Mouse (Mus musculus): ENCODE measurements around the gene Drd4. TPM values are rescaled to one million over a fixed set of nuclear protein-coding genes. Genes with fewer than 3 reads are reported as not detected.

The Drd4 gene
- polyA plus RNA-seq, 1 experiment from 2014 or later: 0.96 TPM

DNA sequence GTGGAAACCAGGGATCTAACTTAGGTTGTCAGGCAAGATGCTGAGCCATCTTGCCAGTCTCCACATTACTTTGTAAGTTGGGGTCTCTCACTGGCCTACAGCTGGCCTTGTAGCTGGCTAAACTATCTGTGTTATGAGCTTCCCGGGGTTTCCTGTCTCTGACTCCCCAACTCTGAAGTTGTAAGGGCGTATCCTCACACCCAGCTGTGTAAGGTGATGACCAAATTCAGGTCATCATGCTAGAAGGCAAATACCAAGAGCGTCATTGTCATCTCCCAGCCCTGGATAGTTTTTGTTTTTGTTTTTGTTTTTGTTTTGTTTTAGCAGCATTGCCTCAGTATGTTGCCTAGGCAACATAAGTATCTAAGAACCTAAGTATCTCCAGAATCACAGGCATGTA is 21.2 kb upstream of the Drd4 start:
- Histone ChIP-seq H3K4me2 (no peak overlapping the region), H3K4me3 (no peak overlapping the region), H3K9me3 (no peaks in the 10 kb centered on the region), H3K9ac (no peak overlapping the region), H3K36me3 (replicated peaks) (no peaks in the 10 kb centered on the region), H3K27me3 (replicated peaks) (no peaks in the 10 kb centered on the region), H3K27ac (no peak overlapping the region), H3K4me1 (peaks cover 5% of the 10 kb centered on the region; the same call in 1 of the 2 replicates)
- WGBS: 87% methylated on average over 3 of the region's 3 CpGs
- no peak for ATAC-seq (replicated peaks)

DNA sequence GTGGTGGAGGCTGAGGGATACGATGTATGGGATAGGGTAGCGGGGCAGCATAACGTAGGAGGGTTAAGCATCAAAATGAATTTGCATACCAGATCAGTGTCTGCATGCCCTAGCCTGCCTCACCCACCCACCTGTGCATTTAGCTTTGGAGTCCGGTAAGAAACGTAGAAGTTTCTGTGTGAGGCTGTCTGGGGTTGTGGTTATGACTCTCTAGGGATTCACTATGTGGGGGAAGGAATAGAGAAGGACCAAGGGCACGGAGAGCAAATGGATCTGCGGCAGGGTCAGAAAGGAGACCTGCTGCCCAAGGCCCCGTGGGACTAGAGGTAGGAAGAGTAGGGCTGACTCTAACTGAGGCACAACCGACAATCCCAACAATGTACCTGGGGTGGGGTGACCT is 16.4 kb upstream of the Drd4 start:
- Histone ChIP-seq H3K27me3 (replicated peaks) (no peaks in the 10 kb centered on the region), H3K4me1 (no peaks in the 10 kb centered on the region), H3K27ac (no peak overlapping the region), H3K4me2 (no peak overlapping the region), H3K4me3 (no peak overlapping the region), H3K9me3 (no peaks in the 10 kb centered on the region), H3K9ac (no peak overlapping the region), H3K36me3 (replicated peaks) (no peaks in the 10 kb centered on the region)
- WGBS: 89% methylated on average over 9 of the region's 9 CpGs
- no peak for ATAC-seq (replicated peaks)

DNA sequence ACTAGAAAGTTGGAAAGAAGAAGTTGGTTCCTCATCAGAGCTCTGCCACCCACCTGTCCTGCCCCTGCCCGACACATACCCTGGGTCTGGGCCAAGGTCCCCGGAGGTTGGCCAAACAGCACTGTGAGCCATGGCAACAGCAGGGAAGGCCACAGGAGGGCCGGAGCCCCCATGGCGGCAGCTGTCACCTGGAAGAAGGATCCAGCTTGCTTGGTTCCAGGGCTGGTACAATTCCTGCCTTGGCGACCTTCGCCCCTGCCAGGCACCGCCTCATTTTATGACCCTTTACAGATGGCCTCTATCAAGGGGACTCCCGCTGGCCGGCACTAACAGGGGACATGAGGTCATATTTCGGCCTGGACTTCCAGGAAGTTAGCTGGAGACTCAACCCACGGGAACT is 15.3 kb upstream of the Drd4 start, which contains the start of gene Cdhr5:
Cdhr5 (minus strand) TSS at position 241 of the 400 bp plus-strand sequence.
- Histone ChIP-seq H3K27me3 (replicated peaks) (no peaks in the 10 kb centered on the region), H3K36me3 (replicated peaks) (no peaks in the 10 kb centered on the region), H3K9me3 (no peaks in the 10 kb centered on the region), H3K4me2 (no peak within 1 kb of the TSS), H3K4me3 (no peak within 1 kb of the TSS), H3K27ac (no peak within 1 kb of the TSS), H3K9ac (no peak within 1 kb of the TSS), H3K4me1 (no peaks in the 10 kb centered on the region)
- WGBS: 88% methylated on average over 11 of the region's 11 CpGs
- ATAC-seq (replicated peaks): no peak

DNA sequence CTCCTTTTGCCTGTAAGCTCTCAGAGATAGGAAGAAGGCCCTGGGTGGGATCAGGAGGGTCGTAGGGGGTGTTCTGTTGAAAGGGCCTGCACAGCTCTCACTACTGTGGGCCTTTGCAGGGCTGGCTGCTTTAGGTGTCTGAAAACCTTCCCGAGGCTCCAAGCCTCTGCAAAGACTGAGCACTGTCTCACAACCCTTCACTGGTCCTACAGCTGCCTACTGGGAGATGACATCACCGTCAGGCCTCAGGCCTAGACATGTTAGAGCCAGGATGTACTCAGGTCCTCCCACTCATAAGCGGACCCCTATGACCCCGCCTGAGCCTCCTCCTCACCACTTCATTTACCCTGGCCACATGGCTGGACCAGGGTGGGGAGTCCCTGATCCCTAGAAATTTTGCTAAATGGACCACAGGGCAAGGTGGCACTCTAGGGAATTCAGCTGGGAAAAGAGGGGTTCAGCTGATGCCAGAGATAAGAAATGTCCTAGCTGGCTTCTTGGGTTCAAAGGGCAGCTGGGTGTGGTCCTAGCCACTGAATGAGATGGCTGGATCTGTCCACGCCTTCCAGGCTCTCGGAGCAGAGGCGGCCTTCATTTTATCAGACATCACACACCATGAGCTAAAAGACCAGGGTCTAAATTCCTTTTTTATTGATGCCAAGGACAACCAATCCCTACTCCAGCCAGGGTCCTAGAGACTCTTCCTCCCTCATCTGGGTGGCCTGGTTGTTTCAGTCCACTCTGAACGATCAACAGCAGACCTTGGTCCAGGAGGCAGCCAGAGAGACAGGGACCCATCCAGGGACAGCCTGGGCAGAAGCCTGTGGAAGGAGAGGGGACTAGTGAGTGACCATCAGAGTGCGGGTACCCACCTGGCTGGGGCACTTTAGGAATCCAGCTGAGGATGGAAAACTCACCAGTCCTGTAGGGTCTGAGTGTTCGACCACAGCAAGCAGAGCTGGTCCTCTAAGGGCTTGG is 13.8 kb upstream of the Drd4 start:
- no peak for ATAC-seq (replicated peaks)
- H3K9ac ChIP-seq: no peak overlapping the region
- no peaks in the 10 kb centered on the region for H3K9me3 ChIP-seq
- 87% methylated on average over 11 of the region's 11 CpGs for WGBS
- H3K27me3 ChIP-seq (replicated peaks): no peaks in the 10 kb centered on the region
- H3K4me3 ChIP-seq: no peak overlapping the region
- no peaks in the 10 kb centered on the region for H3K36me3 ChIP-seq (replicated peaks)
- no peak overlapping the region for H3K4me2 ChIP-seq
- no peaks in the 10 kb centered on the region for H3K4me1 ChIP-seq
- no peak overlapping the region for H3K27ac ChIP-seq

DNA sequence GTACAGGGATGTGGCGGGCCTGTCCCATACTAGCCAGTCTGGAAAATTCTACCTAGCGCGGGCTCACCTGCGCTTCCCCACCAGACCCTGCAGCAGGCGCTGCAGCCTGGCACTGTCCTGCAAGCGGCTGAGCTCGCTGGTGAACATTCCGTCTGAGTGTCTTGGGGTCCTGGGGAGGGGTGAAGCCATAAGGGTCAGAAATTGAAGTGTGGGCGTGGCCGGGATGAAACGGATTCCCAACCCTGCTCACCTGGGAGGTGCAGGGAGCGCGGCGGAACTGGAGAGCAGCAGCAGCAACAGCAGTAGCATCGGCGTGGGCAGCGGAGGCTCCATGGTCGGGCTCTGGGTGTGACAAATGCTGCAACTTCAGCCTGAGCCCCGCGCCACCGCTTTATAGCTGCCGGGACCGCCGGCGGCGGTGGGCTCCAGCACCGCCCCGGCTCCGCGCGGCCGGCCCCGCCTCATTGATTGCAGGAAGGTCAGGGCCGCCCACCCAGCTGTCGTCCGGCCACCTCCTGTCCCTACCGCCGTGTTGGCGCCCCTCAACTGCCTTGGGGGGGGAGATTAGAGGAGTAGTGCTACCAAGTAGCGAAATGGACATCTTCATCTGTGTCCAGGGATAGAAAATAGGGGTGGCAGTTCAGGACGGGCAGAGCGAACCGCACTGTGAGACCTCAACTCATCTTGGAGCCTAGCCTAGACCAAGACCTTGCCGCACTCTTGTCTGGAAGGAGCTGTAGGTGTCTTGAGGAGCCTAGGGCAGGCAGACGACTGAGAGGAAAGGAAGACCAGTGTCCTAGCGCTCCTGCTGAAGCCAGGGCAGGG is 12.8 kb upstream of the Drd4 start, which contains the start of gene Sct:
Sct (minus strand) TSS at position 368 of the 825 bp plus-strand sequence.
- peak within 1 kb of the TSS; percentile 46 for H3K4me3 ChIP-seq
- H3K27ac ChIP-seq: no peak within 1 kb of the TSS
- peak; percentile 87 for ATAC-seq (replicated peaks)
- no peaks in the 10 kb centered on the region for H3K4me1 ChIP-seq
- no peaks in the 10 kb centered on the region for H3K36me3 ChIP-seq (replicated peaks)
- WGBS: 2% methylated on average over 38 of the region's 46 CpGs
- no peaks in the 10 kb centered on the region for H3K9me3 ChIP-seq
- H3K4me2 ChIP-seq: peak within 1 kb of the TSS; percentile 95
- peak within 1 kb of the TSS; percentile 46 for H3K9ac ChIP-seq
- H3K27me3 ChIP-seq (replicated peaks): no peaks in the 10 kb centered on the region

DNA sequence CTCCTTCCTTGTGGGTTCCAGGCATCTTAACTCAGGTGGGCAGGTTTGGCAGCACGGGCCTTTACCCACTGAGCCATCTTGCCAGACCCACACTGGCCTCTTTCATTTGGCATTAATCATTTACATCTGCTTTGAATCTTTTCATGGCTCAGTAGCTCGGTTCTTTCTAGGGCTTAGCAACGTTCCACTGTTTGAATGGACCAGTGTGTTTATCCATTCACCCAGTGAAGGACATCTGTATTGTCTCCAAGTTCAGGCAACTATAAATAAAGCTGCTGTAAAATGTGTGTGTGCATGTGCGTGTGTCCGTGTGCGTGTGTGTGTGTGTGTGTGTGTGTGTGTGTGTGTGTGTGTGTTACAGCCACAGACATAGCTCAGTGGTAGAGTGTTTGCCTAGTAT is 10.4 kb upstream of the Drd4 start:
- WGBS: 49% methylated on average over 6 of the region's 6 CpGs
- no peak for ATAC-seq (replicated peaks)
- no peaks in the 10 kb centered on the region for H3K36me3 ChIP-seq (replicated peaks)
- H3K27ac ChIP-seq: no peak overlapping the region
- no peaks in the 10 kb centered on the region for H3K9me3 ChIP-seq
- no peak overlapping the region for H3K4me3 ChIP-seq
- no peak overlapping the region for H3K4me2 ChIP-seq
- H3K27me3 ChIP-seq (replicated peaks): no peaks in the 10 kb centered on the region
- H3K9ac ChIP-seq: no peak overlapping the region
- no peaks in the 10 kb centered on the region for H3K4me1 ChIP-seq

DNA sequence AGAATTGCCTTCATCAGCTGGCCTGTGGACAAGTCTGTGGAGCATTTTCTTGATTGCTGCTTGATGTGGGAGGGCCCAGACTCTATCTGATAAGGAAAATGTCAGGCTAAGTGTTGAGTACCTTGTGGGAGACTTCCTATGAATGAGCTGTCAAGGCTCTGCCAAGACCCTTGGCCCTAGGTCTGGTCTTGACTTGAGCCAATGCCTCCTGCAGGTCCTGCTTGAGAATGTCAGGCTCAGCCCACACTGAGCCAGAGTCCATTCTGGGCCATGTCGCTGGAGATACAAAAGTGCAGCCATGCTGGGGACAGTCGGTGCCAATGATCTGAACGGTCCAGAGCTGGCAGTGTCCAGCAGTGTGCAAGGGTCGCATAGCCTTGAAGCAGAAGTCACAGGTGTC is 9.1 kb upstream of the Drd4 start:
- Histone ChIP-seq H3K27ac (no peak overlapping the region), H3K36me3 (replicated peaks) (no peaks in the 10 kb centered on the region), H3K4me1 (no peaks in the 10 kb centered on the region), H3K27me3 (replicated peaks) (no peaks in the 10 kb centered on the region), H3K9me3 (no peaks in the 10 kb centered on the region), H3K9ac (no peak overlapping the region), H3K4me3 (no peak overlapping the region), H3K4me2 (no peak overlapping the region)
- no peak for ATAC-seq (replicated peaks)
- 88% methylated on average over 4 of the region's 4 CpGs for WGBS

DNA sequence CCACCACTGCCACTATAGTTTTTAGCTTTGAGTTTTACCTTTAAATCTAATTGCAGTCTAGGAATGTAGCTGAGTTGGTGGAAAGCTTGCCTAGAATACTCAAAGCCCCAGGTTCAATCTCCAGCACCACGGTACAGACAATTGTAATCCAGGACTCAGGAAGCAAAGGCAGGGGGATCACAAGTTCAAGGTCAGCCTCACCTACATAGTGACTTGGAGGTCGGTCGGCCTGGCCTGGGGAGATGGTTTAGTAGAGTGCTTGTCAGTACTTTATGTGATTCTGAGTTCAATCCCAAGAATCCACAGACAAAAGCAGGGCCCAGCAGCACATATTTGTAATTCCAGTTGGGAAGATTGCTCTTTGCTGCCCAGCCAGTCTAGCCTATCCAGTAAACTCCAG is 3.8 kb upstream of the Drd4 start:
- H3K4me1 ChIP-seq: peaks cover 17% of the 10 kb centered on the region; the same call in 1 of the 2 replicates
- peaks cover 19% of the 10 kb centered on the region for H3K27me3 ChIP-seq (replicated peaks)
- no peak overlapping the region for H3K9ac ChIP-seq
- no peak for ATAC-seq (replicated peaks)
- no peaks in the 10 kb centered on the region for H3K9me3 ChIP-seq
- H3K36me3 ChIP-seq (replicated peaks): no peaks in the 10 kb centered on the region
- 90% methylated on average over 3 of the region's 3 CpGs for WGBS
- no peak overlapping the region for H3K4me2 ChIP-seq
- no peak overlapping the region for H3K4me3 ChIP-seq
- H3K27ac ChIP-seq: no peak overlapping the region

DNA sequence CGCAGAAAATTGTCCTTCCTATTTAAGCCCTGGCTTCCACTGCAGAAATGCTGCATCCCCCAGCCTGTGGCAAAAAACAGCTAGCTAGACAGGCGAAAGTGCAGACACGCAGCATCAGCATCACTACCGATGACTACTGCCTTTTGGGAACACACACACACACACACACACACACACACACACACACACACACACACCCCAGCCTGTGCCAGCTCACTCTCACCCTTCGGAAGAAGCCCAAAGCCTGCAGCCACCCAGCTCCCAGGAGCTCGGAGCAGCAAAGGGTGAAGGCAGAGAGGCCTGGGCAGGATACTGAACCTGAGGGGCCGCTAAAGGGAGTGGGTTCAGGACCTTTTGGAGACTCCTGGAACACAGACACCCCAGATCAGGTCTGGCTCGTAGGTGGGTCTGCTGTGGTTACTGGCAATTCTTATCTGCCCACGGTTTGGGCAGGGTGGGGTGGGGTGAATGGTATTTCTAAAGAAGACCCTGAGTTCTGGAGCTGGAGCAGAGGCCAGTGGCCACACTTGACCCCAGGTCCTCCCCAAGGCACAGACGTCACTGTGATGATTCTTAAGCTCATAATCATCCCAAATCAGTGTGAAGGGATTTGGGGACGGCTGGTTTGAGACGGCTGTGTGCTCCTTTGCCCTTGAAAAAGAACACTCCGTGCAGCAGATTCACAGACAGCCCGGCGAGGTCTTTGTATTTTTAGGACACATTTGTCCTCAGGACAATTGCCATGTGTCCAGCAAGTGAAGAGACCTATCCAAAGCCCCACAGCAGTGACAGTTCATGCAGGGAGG is 980 bp downstream of the Drd4 start:
- ATAC-seq (replicated peaks): no peak
- Histone ChIP-seq H3K9me3 (no peaks in the 10 kb centered on the region), H3K27ac (no peak overlapping the region), H3K9ac (no peak overlapping the region; the same call in 1 of the 2 replicates), H3K36me3 (replicated peaks) (0 out of 2 replicates have a peak, but pooled peaks cover 3% of the 10 kb centered on the region), H3K4me3 (peak overlapping the region; percentile 47), H3K4me1 (peaks cover 30% of the 10 kb centered on the region), H3K27me3 (replicated peaks) (peaks cover 46% of the 10 kb centered on the region), H3K4me2 (peak overlapping the region; percentile 91)
- 20% methylated on average over 15 of the region's 15 CpGs for WGBS

DNA sequence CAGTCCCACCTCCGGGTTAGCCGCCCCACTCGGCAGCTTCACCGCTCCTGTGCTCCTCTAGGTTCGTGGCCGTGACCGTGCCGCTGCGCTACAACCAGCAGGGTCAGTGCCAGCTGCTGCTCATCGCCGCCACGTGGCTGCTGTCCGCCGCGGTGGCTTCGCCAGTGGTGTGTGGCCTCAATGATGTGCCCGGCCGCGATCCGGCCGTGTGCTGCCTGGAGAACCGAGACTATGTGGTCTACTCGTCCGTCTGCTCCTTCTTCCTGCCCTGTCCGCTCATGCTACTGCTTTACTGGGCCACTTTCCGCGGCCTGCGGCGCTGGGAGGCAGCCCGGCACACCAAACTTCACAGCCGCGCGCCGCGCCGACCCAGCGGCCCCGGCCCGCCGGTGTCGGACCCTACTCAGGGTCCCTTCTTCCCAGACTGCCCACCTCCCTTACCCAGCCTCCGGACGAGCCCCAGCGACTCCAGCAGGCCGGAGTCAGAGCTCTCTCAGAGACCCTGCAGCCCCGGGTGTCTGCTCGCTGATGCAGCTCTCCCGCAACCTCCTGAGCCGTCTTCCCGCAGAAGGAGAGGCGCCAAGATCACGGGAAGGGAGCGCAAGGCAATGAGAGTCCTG is 2.2 kb downstream of the Drd4 start:
- Histone ChIP-seq H3K4me2 (peak overlapping the region; percentile 66), H3K9me3 (no peaks in the 10 kb centered on the region), H3K27ac (no peak overlapping the region), H3K36me3 (replicated peaks) (0 out of 2 replicates have a peak, but pooled peaks cover 3% of the 10 kb centered on the region), H3K4me3 (peak overlapping the region; percentile 35), H3K9ac (peak overlapping the region; percentile 27; the same call in 1 of the 2 replicates), H3K4me1 (peaks cover 30% of the 10 kb centered on the region), H3K27me3 (replicated peaks) (peaks cover 46% of the 10 kb centered on the region)
- WGBS: 1% methylated on average over 53 of the region's 53 CpGs
- no peak for ATAC-seq (replicated peaks)

DNA sequence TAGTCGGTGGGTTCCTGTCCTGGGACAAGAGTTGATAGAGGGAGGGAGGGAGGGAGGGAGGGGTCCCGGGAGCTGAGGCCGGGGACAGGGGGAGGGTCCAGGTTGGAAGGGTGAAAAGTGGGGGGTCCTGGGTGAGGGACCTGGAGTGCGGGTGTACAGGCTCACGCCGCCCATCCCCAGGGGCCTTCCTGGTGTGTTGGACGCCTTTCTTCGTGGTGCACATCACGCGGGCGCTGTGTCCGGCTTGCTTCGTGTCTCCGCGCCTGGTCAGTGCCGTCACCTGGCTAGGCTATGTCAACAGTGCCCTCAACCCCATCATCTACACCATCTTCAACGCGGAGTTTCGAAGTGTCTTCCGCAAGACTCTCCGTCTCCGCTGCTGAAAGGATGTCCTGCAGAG is 2.7 kb downstream of the Drd4 start:
- H3K9me3 ChIP-seq: no peaks in the 10 kb centered on the region
- H3K4me1 ChIP-seq: peaks cover 30% of the 10 kb centered on the region
- H3K4me3 ChIP-seq: 0 out of 2 replicates have a peak overlapping the region, but pooled peaks have one; percentile 35
- H3K27me3 ChIP-seq (replicated peaks): peaks cover 46% of the 10 kb centered on the region
- no peak for ATAC-seq (replicated peaks)
- H3K36me3 ChIP-seq (replicated peaks): peaks cover 6% of the 10 kb centered on the region; the same call in 1 of the 2 replicates
- WGBS: 8% methylated on average over 22 of the region's 22 CpGs
- H3K4me2 ChIP-seq: peak overlapping the region; percentile 66
- H3K9ac ChIP-seq: no peak overlapping the region
- no peak overlapping the region for H3K27ac ChIP-seq

Measured in midbrain, embryonic 15.5 days (tissue).